Mouse (Mus musculus) bone marrow macrophage, adult 2 months (primary cell): ENCODE data around the gene Kin. TPM values are rescaled to one million over a fixed set of nuclear protein-coding genes. Genes with fewer than 3 reads are reported as not detected.

Source experiments
- H3K27ac ChIP-seq: 2 replicates; pipeline ENCODE4 v1.5.1; 2012; ENCODE audit warnings: low read depth, low read length; ENCODE audit not compliant: insufficient read depth
- H3K4me1 ChIP-seq: 2 replicates; pipeline ENCODE4 v1.6.1; 2012; ENCODE audit warnings: low read length; ENCODE audit not compliant: control insufficient read depth, insufficient read depth
- H3K4me3 ChIP-seq: 2 replicates; pipeline ENCODE4 v1.5.1; 2012; ENCODE audit warnings: mild to moderate bottlenecking, low read length, moderate library complexity; ENCODE audit not compliant: insufficient read depth
- CTCF ChIP-seq: IDR thresholded peaks from 2 replicates; pipeline ENCODE4 v1.5.1; 2012; ENCODE audit warnings: low read depth, mild to moderate bottlenecking, low read length, moderate library complexity
- POLR2A ChIP-seq: IDR thresholded peaks from 2 replicates; pipeline ENCODE4 v1.6.1; 2012; ENCODE audit warnings: mild to moderate bottlenecking, low read depth, low read length, borderline replicate concordance
- polyA plus RNA-seq: library from polyadenylated mRNA; stranded (reverse); fragments of >200 nt; gene quantifications from 2 replicates; pipeline ENCODE4 v1.2.4, GENCODE M21; 2012; ENCODE audit not compliant: missing spikeins, insufficient read depth, insufficient read length

The Kin gene
- polyA plus RNA-seq, 1 experiment: 29.6 TPM

DNA sequence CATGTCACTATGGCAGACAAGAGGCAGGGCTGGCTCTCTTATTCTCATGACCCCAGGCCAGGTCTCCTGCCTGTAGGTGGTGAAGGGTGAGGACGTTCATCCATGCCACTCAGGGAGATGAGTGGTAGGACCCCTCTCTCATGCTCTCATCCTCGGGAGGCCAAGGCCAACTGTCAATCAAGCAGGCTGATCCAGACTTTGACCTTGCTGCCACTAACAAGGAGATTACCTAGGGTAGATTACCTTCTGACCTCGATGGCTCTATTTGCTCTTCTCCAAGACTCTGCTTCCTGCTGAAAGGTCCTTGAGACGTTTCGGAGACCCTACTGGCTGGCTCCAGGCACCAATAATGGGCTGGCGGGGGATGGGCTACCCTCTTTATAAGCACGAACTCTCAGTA is 5.9 kb upstream of the Kin start:
- TF ChIP-seq POLR2A (no peak), CTCF (no peak)
- peaks cover 22% of the 10 kb centered on the region for H3K4me1 ChIP-seq
- no peak overlapping the region for H3K4me3 ChIP-seq
- H3K27ac ChIP-seq: no peak overlapping the region

DNA sequence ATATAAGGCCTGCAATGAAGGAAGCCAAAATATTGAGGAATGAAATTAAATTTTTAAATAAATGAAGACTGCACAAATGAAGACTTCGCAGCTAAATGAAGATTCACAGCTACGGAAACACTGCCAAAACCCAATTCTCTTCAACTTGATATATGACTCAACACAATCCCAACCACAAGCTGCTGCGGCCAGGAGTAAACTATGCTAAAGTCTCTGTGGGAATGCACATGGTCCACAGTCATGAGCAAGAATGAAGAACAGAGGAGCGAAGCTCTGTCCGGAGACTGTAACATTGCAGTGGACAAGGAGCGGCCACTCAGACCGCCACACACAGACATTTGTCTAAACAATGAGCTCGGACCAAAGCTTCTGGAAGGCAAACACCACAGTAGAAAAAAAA is 3.7 kb upstream of the Kin start:
- Histone ChIP-seq H3K4me3 (no peak overlapping the region), H3K27ac (no peak overlapping the region), H3K4me1 (peaks cover 26% of the 10 kb centered on the region)
- TF ChIP-seq POLR2A (no peak), CTCF (no peak)

DNA sequence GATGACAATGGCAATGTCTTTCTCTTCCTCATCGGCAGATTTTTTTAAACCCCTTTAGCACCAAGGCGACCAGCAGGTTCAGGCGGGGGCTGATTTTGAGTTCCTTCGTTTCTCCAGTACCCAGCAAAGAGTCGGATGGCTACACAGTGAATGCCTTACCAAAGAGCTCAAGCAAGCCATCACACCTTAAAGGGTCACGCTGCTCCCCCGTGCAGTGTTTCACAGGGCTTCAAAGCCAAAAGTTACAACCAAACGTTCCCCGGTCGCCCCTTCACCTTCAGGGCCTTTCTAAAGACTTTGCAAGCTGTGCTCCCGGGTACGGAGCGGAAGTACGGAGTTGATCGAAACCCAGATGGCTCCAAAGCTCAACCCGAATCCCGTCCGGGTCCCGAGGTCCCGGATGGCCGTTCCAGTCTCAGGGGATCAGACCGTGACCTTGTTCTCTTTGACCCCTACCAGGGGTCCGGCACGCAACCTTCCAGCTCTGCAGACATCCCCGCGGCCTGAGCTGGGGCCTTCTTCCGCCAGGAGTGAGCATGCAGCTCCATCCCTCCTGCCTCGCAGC is 566 bp upstream of the Kin start:
- TF ChIP-seq CTCF: no peak
- no peak for TF ChIP-seq POLR2A
- Histone ChIP-seq H3K27ac (peak overlapping the region; percentile 79), H3K4me1 (peaks cover 28% of the 10 kb centered on the region), H3K4me3 (peak overlapping the region; percentile 91)

DNA sequence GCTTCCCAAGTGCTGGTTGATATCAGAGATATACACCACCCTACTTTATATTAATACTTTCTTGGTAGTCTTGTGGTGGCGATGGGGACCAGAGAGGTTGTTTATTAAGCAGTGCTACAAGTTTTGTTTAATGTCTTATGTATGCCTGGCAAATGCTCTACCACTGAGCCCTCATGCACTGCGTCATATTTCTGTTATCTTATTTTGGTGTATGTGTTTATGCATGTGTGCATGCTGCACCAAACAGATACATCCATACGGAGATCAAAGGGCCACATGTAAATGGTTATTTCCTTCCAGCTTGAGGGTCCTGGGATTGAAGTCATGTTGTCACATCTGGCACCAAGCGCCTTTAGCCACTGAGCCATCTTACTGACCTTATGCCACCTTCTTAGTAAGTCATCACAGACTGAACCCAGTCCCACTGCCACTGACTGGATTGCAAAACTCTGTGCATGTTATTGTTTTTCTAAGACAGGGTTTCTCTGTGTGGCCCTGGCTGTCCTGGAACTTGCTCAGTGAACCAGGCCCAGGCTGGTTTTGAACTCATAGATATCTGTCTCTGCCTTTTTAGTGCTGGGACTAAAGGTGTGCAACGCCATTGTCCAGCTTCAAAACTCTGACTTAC is 1.2 kb downstream of the Kin start:
- peak overlapping the region; percentile 21 for H3K4me3 ChIP-seq

DNA sequence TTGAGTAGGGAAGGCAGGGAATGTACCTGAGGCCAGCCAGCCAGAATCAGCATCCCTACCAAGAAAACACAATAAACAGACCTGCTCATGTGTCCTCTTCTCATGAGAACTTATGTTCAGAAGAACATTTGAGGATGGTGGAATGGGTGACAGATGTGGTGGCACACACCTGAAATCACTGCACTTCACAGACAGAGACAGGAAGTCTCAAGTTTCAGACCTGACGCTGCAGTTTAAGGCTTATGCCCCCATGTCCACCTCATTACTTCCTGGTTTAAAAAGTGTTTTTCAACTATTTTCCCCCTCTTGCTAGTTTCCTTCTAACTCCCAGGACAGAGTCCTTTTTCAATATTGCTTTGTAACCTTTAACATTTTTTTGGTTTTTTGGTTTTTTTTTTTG is 2.3 kb downstream of the Kin start:
- H3K4me3 ChIP-seq: no peak overlapping the region
- H3K4me1 ChIP-seq: peaks cover 22% of the 10 kb centered on the region
- TF ChIP-seq CTCF (no peak), POLR2A (no peak)

More for the DNA sequence above, 1.2 kb downstream of the Kin start:
- H3K4me1 ChIP-seq: peaks cover 28% of the 10 kb centered on the region
- H3K27ac ChIP-seq: no peak overlapping the region
- TF ChIP-seq CTCF: no peak
- TF ChIP-seq POLR2A: no peak

DNA sequence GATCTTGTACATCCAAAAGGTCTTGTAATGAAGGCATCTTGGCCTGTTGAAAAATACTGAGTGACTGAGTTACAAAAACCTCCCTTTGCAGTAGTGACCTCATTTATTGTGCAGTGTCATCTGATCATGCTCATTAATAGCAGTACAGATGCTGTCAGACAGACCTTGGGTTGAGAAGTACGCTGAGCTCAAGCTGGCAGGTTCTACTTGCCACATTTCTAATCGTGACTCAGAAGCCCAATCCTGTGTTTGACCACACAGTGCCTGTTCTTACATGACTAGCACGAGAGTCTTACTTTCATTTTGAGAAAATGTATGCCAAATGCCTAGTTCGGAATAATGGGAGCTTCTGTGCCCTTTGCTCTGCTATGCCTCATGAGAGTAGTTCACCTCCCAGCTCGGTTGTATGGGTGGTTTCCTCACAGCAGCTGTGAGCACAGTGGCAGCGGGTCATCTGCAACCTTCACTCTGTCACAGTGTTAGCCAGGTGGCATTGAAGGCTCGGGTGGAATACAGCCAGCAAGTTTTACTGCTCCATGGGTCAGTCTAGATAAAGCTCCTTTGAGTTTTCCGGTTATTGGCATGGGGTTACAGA is 7.0 kb downstream of the Kin start:
- no peak for TF ChIP-seq CTCF
- TF ChIP-seq POLR2A: no peak
- H3K4me3 ChIP-seq: no peak overlapping the region
- H3K27ac ChIP-seq: no peak overlapping the region
- peaks cover 4% of the 10 kb centered on the region; the same call in 1 of the 2 replicates for H3K4me1 ChIP-seq

More for the DNA sequence above, 2.3 kb downstream of the Kin start:
- no peak overlapping the region for H3K27ac ChIP-seq

DNA sequence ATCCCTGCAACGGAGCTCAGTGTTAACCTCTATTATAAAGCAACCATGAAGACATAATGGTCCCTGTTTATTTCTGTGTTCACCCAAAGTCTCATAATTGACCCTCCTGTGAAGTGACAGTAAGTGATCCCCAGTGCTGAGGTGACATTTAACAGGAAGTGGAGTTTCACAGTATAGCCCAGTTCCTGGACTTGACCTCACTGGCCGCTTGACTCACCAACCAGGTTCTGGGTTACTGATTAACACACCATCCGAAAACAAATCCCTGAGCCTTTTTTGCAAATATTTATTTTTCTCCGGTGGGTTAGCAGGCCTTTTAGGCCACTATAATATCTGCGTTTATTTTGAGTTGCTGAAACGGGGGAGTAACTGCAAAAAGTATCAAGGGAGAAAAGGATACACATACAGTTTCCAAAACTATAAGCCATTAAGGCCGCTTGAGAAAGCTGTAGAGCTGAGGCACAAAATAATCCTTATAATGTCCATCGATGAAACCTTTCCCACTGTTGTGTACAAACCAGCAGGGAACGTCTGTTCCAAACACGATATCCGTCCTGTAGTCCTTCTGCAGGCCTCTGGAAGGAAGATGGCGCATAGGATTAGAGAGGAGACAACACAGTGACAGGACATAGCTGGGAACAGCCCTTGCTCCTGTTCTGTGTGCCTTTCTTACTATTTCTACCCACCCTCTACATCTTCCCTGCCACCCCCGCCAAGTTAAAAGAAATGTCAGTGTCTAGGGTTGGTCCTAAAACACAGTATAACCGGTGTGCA is 14.1 kb downstream of the Kin start:
- H3K4me1 ChIP-seq: no peaks in the 10 kb centered on the region
- no peak overlapping the region for H3K27ac ChIP-seq
- H3K4me3 ChIP-seq: no peak overlapping the region
- TF ChIP-seq CTCF (no peak), POLR2A (no peak)

DNA sequence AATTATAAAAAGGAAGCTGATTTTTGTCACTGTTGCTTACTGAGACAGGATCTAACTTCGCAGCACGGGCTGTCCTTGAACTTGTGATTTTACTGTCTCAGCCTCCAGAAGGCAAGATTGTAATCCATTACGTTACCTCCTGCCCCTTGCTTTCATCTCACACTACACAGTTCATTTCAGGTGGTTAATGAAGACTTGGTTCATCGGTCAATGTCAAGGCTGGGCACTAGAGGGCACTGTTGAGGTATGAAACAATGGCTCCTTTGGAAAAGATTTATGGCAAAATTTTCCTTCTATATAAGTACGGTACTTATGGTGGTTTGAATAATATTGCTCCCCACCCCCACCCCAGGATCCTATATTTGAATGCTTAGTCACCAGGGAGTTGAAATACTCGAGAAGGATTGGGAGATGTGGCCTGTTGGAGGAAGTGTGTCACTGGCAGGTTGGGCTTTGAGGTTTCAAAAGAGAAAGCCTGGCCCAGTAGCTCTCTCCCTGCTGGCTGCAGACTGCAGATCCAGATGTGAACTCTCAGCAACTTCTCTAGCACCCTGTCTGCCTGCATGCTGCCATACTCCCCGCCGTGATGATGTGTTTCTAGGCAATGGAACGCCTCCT is 18.3 kb downstream of the Kin start:
- Histone ChIP-seq H3K27ac (no peak overlapping the region), H3K4me3 (no peak overlapping the region), H3K4me1 (no peaks in the 10 kb centered on the region)
- TF ChIP-seq POLR2A: no peak
- no peak for TF ChIP-seq CTCF

DNA sequence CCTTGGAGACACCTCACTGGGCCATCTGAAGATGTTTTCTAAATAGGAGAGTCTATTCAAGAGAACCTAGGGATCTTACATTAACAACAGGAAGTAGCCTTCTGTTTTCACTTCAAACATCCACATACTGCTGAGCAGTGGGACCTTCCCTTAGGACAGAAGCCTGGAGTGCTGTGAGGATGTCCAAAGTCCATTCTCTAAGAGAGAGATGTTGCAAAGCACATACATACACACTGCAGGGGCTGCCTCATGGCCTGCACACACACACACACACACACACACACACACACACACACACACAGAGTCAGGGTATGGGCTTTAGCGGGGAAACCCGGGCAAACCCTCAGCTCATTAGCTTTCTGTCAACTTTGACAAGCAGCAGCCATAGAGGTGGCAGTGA is 20.1 kb downstream of the Kin start:
- H3K27ac ChIP-seq: no peak overlapping the region
- no peak overlapping the region for H3K4me3 ChIP-seq
- H3K4me1 ChIP-seq: no peaks in the 10 kb centered on the region
- TF ChIP-seq CTCF (no peak), POLR2A (no peak)
